In the genomic region with DNA sequence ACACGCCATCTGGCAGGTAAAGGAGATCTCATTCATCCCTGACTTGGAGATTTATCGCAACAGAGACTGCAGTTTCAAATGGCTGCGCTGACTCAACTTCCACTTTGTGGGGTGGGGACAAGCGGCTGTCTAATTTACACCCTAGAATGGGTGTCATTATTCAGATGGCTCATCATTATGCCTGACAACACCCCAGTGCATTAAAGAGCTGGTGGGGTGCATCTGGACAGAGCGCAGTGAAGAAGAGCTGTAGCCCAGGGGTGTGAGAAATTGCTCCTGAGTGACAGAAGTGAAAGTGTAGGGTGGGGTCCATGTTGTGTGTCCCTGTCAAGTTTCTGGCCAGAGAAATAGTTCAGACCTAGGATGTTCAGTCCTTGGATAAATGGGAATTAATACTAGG, we compare ENCODE assay signal across 24 mouse cellular contexts.
DNase-seq lines count a peak whose midpoint lies in the region; ATAC-seq and TF ChIP-seq lines count a peak whose summit lies in the region.
"Had no signal": no experiment of that assay in that cellular context is flagged by ENCODE, and none has a peak within 500 bp of the region (broad histone marks: within the 10 kb centered on the region; RNA-seq: fewer than 3 reads in every experiment).

No protein-coding gene starts in this region.

- peaks cover 6% of the 10 kb centered on the region; the same call in 1 of the 2 replicates for H3K4me1 ChIP-seq in forebrain, embryonic 10.5 days
- peaks cover 14% of the 10 kb centered on the region for H3K4me1 ChIP-seq in forebrain, embryonic 16.5 days (replicated peaks; ENCODE audit: control insufficient read depth, insufficient read depth, low read length)
- peaks cover 3% of the 10 kb centered on the region; the same call in 1 of the 2 replicates for H3K4me1 ChIP-seq in heart, embryonic 13.5 days
- H3K4me1 ChIP-seq in midbrain, embryonic 13.5 days (replicated peaks) = peaks cover 21% of the 10 kb centered on the region
- peaks cover 4% of the 10 kb centered on the region for H3K4me1 ChIP-seq in midbrain, postnatal 0 days (ENCODE audit: insufficient read depth, low read length)
- peaks cover 22% of the 10 kb centered on the region for H3K4me1 ChIP-seq in forebrain, embryonic 15.5 days
- H3K4me1 ChIP-seq: embryonic facial prominence, embryonic 12.5 days had no signal

- H3K27ac ChIP-seq in forebrain, embryonic 10.5 days = 0 out of 2 replicates have a peak overlapping the region, but pooled peaks have one; percentile 26
- no peak overlapping the region for H3K27ac ChIP-seq in forebrain, embryonic 16.5 days (ENCODE audit: low read length)
- no peak overlapping the region for H3K27ac ChIP-seq in heart, embryonic 13.5 days (replicated peaks)
- 0 out of 2 replicates have a peak overlapping the region, but pooled peaks have one; percentile 1 for H3K27ac ChIP-seq in midbrain, embryonic 13.5 days
- no peak overlapping the region for H3K27ac ChIP-seq in midbrain, postnatal 0 days (ENCODE audit: low read depth, low read length)
- H3K27ac ChIP-seq in forebrain, embryonic 15.5 days (replicated peaks) = no peak overlapping the region
- H3K27ac ChIP-seq: embryonic facial prominence, embryonic 12.5 days; hindbrain, embryonic 15.5 days had no signal

- no peaks in the 10 kb centered on the region for H3K9me3 ChIP-seq in forebrain, embryonic 10.5 days
- H3K9me3 ChIP-seq in forebrain, embryonic 16.5 days (ENCODE audit: control insufficient read depth, low read length) = no peaks in the 10 kb centered on the region
- no peaks in the 10 kb centered on the region for H3K9me3 ChIP-seq in heart, embryonic 13.5 days
- no peaks in the 10 kb centered on the region for H3K9me3 ChIP-seq in midbrain, embryonic 13.5 days
- H3K9me3 ChIP-seq in midbrain, postnatal 0 days (ENCODE audit: low read length) = no peaks in the 10 kb centered on the region
- no peaks in the 10 kb centered on the region for H3K9me3 ChIP-seq in forebrain, embryonic 15.5 days
- H3K9me3 ChIP-seq: embryonic facial prominence, embryonic 12.5 days; hindbrain, embryonic 15.5 days had no signal

- no peak for DNase-seq in forebrain, embryonic 10.5 days (ENCODE audit: extremely low spot score, low spot score)
- no peak for DNase-seq in heart, adult 11 months
- no peak for DNase-seq in midbrain, postnatal 0 days (ENCODE audit: low spot score)
- no peak for DNase-seq in lung, postnatal 4 days
- DNase-seq: adrenal gland, adult 8-10 months; adrenal gland, postnatal 36 days; B cell, adult 2 months; cerebellum, adult 11 months; cerebellum, adult 8-10 months; cerebellum, postnatal 14 days; embryo, embryonic 11 days; gastrocnemius, postnatal 36 days; heart, adult 18-20 months; heart, postnatal 36 days; kidney, adult 11 months had no signal

- no peak overlapping the region for H3K9ac ChIP-seq in forebrain, embryonic 16.5 days (replicated peaks; ENCODE audit: low read depth, low read length)
- H3K9ac ChIP-seq in heart, embryonic 13.5 days = no peak overlapping the region
- no peak overlapping the region for H3K9ac ChIP-seq in midbrain, embryonic 13.5 days (replicated peaks)
- no peak overlapping the region for H3K9ac ChIP-seq in midbrain, postnatal 0 days (replicated peaks; ENCODE audit: low read length, poor library complexity, severe bottlenecking)
- no peak overlapping the region for H3K9ac ChIP-seq in forebrain, embryonic 15.5 days (replicated peaks)
- H3K9ac ChIP-seq: embryonic facial prominence, embryonic 12.5 days; hindbrain, embryonic 15.5 days had no signal

- whole genome bisulfite sequencing in forebrain, embryonic 10.5 days = 91% methylated on average over 5 of the region's 5 CpGs
- 63% methylated on average over 5 of the region's 5 CpGs for WGBS in forebrain, embryonic 16.5 days
- WGBS in heart, embryonic 13.5 days = 66% methylated on average over 5 of the region's 5 CpGs
- 79% methylated on average over 5 of the region's 5 CpGs for WGBS in midbrain, embryonic 13.5 days
- 79% methylated on average over 5 of the region's 5 CpGs for WGBS in midbrain, postnatal 0 days
- WGBS in forebrain, embryonic 15.5 days = 57% methylated on average over 5 of the region's 5 CpGs

- no peak for ATAC-seq in forebrain, embryonic 16.5 days
- no peak for ATAC-seq in heart, embryonic 13.5 days (ENCODE audit: extremely low read depth, insufficient number of reproducible peaks, low FRiP score, low TSS enrichment)
- no peak for ATAC-seq in midbrain, embryonic 13.5 days
- no peak for ATAC-seq in midbrain, postnatal 0 days (ENCODE audit: low FRiP score)
- peak; percentile 27; the same call in 1 of the 2 replicates for ATAC-seq in forebrain, embryonic 15.5 days (replicated peaks)
- ATAC-seq: CD4-positive, CD25-positive, alpha-beta regulatory T cell, adult 4 months had no signal

- H3K4me3 ChIP-seq in forebrain, embryonic 10.5 days = no peak overlapping the region
- H3K4me3 ChIP-seq in forebrain, embryonic 16.5 days (replicated peaks; ENCODE audit: low read length) = no peak overlapping the region
- H3K4me3 ChIP-seq in heart, embryonic 13.5 days = no peak overlapping the region
- H3K4me3 ChIP-seq in midbrain, embryonic 13.5 days (replicated peaks) = no peak overlapping the region
- H3K4me3 ChIP-seq in midbrain, postnatal 0 days (ENCODE audit: low read depth, low read length) = no peak overlapping the region
- H3K4me3 ChIP-seq in forebrain, embryonic 15.5 days = no peak overlapping the region
- H3K4me3 ChIP-seq: embryonic facial prominence, embryonic 12.5 days; hindbrain, embryonic 15.5 days had no signal

- no peak overlapping the region for H3K4me2 ChIP-seq in forebrain, embryonic 16.5 days (ENCODE audit: low read length)
- H3K4me2 ChIP-seq in heart, embryonic 13.5 days = peak overlapping the region; percentile 28
- no peak overlapping the region for H3K4me2 ChIP-seq in midbrain, embryonic 13.5 days (replicated peaks)
- H3K4me2 ChIP-seq in midbrain, postnatal 0 days (ENCODE audit: low read depth, low read length, poor library complexity, severe bottlenecking) = no peak overlapping the region
- no peak overlapping the region for H3K4me2 ChIP-seq in forebrain, embryonic 15.5 days (replicated peaks)
- H3K4me2 ChIP-seq: embryonic facial prominence, embryonic 12.5 days; heart, embryonic 11.5 days; hindbrain, embryonic 15.5 days had no signal

- no peaks in the 10 kb centered on the region for H3K36me3 ChIP-seq in forebrain, embryonic 10.5 days (replicated peaks)
- H3K36me3 ChIP-seq in forebrain, embryonic 16.5 days (ENCODE audit: control insufficient read depth, insufficient read depth) = no peaks in the 10 kb centered on the region
- no peaks in the 10 kb centered on the region for H3K36me3 ChIP-seq in heart, embryonic 13.5 days
- H3K36me3 ChIP-seq in midbrain, embryonic 13.5 days = no peaks in the 10 kb centered on the region
- no peaks in the 10 kb centered on the region for H3K36me3 ChIP-seq in midbrain, postnatal 0 days (ENCODE audit: insufficient read depth, low read length)
- H3K36me3 ChIP-seq in forebrain, embryonic 15.5 days = no peaks in the 10 kb centered on the region
- H3K36me3 ChIP-seq: embryonic facial prominence, embryonic 12.5 days; G1E; hindbrain, embryonic 15.5 days had no signal

- H3K27me3 ChIP-seq in forebrain, embryonic 10.5 days (ENCODE audit: poor library complexity, severe bottlenecking) = no peaks in the 10 kb centered on the region
- no peaks in the 10 kb centered on the region for H3K27me3 ChIP-seq in forebrain, embryonic 16.5 days (replicated peaks; ENCODE audit: control insufficient read depth, insufficient read depth, low read length)
- H3K27me3 ChIP-seq in heart, embryonic 13.5 days (replicated peaks) = no peaks in the 10 kb centered on the region
- H3K27me3 ChIP-seq in midbrain, embryonic 13.5 days = no peaks in the 10 kb centered on the region
- H3K27me3 ChIP-seq in midbrain, postnatal 0 days (ENCODE audit: insufficient read depth, low read length) = no peaks in the 10 kb centered on the region
- H3K27me3 ChIP-seq in forebrain, embryonic 15.5 days = no peaks in the 10 kb centered on the region
- H3K27me3 ChIP-seq: embryonic facial prominence, embryonic 12.5 days; hindbrain, embryonic 15.5 days had no signal

- TF ChIP-seq CTCF in midbrain, postnatal 0 days (IDR thresholded peaks at IDR 0.05) = no peak

Comparison
In these comparisons a context has a peak if more than half of its experiments do, and no peak if none do; other contexts are left out.
1. H3K27ac ChIP-seq: peak in forebrain, embryonic 10.5 days (single experiment) and midbrain, embryonic 13.5 days (single experiment); none in forebrain, embryonic 16.5 days (single experiment), heart, embryonic 13.5 days (single experiment), midbrain, postnatal 0 days (single experiment) and forebrain, embryonic 15.5 days (single experiment).